Mouse (Mus musculus): Measurements from ENCODE around the gene Dnajb12.

Gene Dnajb12

GRCm38 (mm10) chr10:59897511-59897910, 18.2 kb downstream of the Dnajb12 start:
- peak in 1 of 2 experiments; percentile 62 for DNase-seq (ENCODE audit: low spot score in 2 of 2)

- DNase-seq (ENCODE audit: low spot score in 2 of 2): no peak
These were observed 18.9 kb downstream of the Dnajb12 start for GRCm38 (mm10) chr10:59898180-59898778.

GRCm38 (mm10) chr10:59898935-59899334, 19.6 kb downstream of the Dnajb12 start:
- DNase-seq (ENCODE audit: low spot score in 2 of 2): no peak

GRCm38 (mm10) chr10:59899341-59900173, 20.2 kb downstream of the Dnajb12 start:
- DNase-seq (ENCODE audit: low spot score in 2 of 2): peak; percentile 93 to 96

GRCm38 (mm10) chr10:59900174-59900435, 20.7 kb downstream of the Dnajb12 start:
- DNase-seq (ENCODE audit: low spot score in 2 of 2): no peak

- peak; percentile 73 to 74 for DNase-seq (ENCODE audit: low spot score in 2 of 2)
These were observed 21.6 kb downstream of the Dnajb12 start for GRCm38 (mm10) chr10:59900939-59901338.

GRCm38 (mm10) chr10:59901463-59901862, 22.1 kb downstream of the Dnajb12 start:
- DNase-seq (ENCODE audit: low spot score in 2 of 2): no peak

GRCm38 (mm10) chr10:59901986-59902605, 22.7 kb downstream of the Dnajb12 start:
- DNase-seq (ENCODE audit: low spot score in 2 of 2): no peak

- no peak for DNase-seq (ENCODE audit: low spot score in 2 of 2)
These were observed 23.2 kb downstream of the Dnajb12 start for GRCm38 (mm10) chr10:59902606-59902990.

GRCm38 (mm10) chr10:59903170-59903569, 23.8 kb downstream of the Dnajb12 start:
- no peak for DNase-seq (ENCODE audit: low spot score in 2 of 2)

- DNase-seq (ENCODE audit: low spot score in 2 of 2): no peak
These were observed 27.8 kb downstream of the Dnajb12 start for GRCm38 (mm10) chr10:59907080-59907609.

GRCm38 (mm10) chr10:59907695-59908299, 28.4 kb downstream of the Dnajb12 start:
- DNase-seq (ENCODE audit: low spot score in 2 of 2): peak; percentile 61 to 72

GRCm38 (mm10) chr10:59908776-59909315, 29.5 kb downstream of the Dnajb12 start:
- DNase-seq (ENCODE audit: low spot score in 2 of 2): no peak

GRCm38 (mm10) chr10:59909357-59909847, 30.0 kb downstream of the Dnajb12 start:
- DNase-seq (ENCODE audit: low spot score in 2 of 2): no peak

GRCm38 (mm10) chr10:59911091-59911490, 31.7 kb downstream of the Dnajb12 start:
- peak in 1 of 2 experiments; percentile 76 for DNase-seq (ENCODE audit: low spot score in 2 of 2)

GRCm38 (mm10) chr10:59911561-59912198, 32.3 kb downstream of the Dnajb12 start:
- DNase-seq (ENCODE audit: low spot score in 2 of 2): no peak

GRCm38 (mm10) chr10:59915196-59915962, 36.0 kb downstream of the Dnajb12 start:
- DNase-seq (ENCODE audit: low spot score in 2 of 2): no peak

- DNase-seq (ENCODE audit: low spot score in 2 of 2): no peak
These were observed 36.8 kb downstream of the Dnajb12 start for GRCm38 (mm10) chr10:59916159-59916558.

GRCm38 (mm10) chr10:59916649-59917048, 37.3 kb downstream of the Dnajb12 start:
- DNase-seq (ENCODE audit: low spot score in 2 of 2): no peak

GRCm38 (mm10) chr10:59918111-59918510, 38.8 kb downstream of the Dnajb12 start:
- no peak for DNase-seq (ENCODE audit: low spot score in 2 of 2)
